Mouse (Mus musculus): ENCODE measurements around the gene Ppp3ca.

DNA sequence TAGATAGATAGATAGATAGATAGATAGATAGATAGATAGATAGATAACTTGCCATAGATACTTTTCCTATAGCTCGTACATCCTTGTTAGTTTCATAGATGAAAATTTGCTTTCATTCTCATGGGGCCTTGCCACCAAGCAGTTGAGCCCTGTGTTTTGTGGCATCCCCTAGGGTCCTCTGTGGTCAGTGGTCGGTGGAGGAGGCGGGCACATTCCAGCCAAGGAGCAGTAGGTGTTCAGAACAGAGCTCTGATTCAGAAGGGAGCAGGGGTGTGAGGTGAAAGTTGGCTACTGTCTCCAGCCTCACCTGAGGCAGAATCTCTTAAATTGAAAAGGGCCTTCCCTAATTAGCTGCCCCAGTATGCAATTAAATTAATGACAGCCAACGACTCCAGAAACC is 36.1 kb downstream of the Ppp3ca start:
- no peak for TF ChIP-seq USF1 (IDR thresholded peaks at IDR 0.05; ENCODE audit: low read depth, low read length)
- no peak for TF ChIP-seq CTCF (IDR thresholded peaks at IDR 0.05 in 2 of 3, conservative IDR thresholded peaks at IDR 0.05 in 1 of 3; ENCODE audit: control insufficient read depth in 1 of 3, insufficient read depth in 1 of 3, low read depth in 2 of 3, low read length in 3 of 3, poor library complexity in 1 of 3, severe bottlenecking in 1 of 3)
- no peak for TF ChIP-seq GATA1 (IDR thresholded peaks at IDR 0.05; ENCODE audit: low read depth, low read length)
- TF ChIP-seq E2F4 (IDR thresholded peaks at IDR 0.05; ENCODE audit: borderline replicate concordance, low read depth, low read length), result no peak

Data from MEL (cell line).